Mouse (Mus musculus) ES-E14 (cell line): ENCODE data around the gene Clip2. TPM values are rescaled to one million over a fixed set of nuclear protein-coding genes. Genes with fewer than 3 reads are reported as not detected.
A peak's percentile ranks its signal among the peaks of the same experiment; 100 is the strongest.

Experiments used
- DNase-seq: peaks from one replicate; pipeline ENCODE4 v3.0.0-alpha.2; 2013; ENCODE audit warnings: low read depth, low spot score
- H3K27ac ChIP-seq: 2 replicates; pipeline ENCODE4 v1.5.1; 2012; ENCODE audit warnings: low read depth, mild to moderate bottlenecking, low read length, moderate library complexity, mixed read lengths; ENCODE audit not compliant: poor library complexity, insufficient read depth, severe bottlenecking
- H3K36me3 ChIP-seq: 2 replicates; pipeline ENCODE4 v1.6.1; 2012; ENCODE audit warnings: mild to moderate bottlenecking, low read length, moderate library complexity, mixed read lengths; ENCODE audit not compliant: control insufficient read depth, poor library complexity, insufficient read depth, severe bottlenecking
- H3K4me1 ChIP-seq, 2 experiments: fragments of 150-350 bp in 1 of 2; sonication (generic) in 1 of 2; 2 replicates each; pipeline ENCODE4 v1.6.1; 2012; ENCODE audit warnings: low read length in 2 of 2, mild to moderate bottlenecking in 1 of 2, mixed read lengths in 1 of 2; ENCODE audit not compliant: control insufficient read depth in 2 of 2, insufficient read depth in 2 of 2, poor library complexity in 1 of 2
- H3K4me3 ChIP-seq, 2 experiments: fragments of 150-350 bp in 1 of 2; sonication (generic) in 1 of 2; 2 replicates each; pipeline ENCODE4 v1.5.1; 2012; ENCODE audit warnings: low read length in 2 of 2, low read depth in 1 of 2, mild to moderate bottlenecking in 1 of 2, mixed read lengths in 1 of 2; ENCODE audit not compliant: insufficient read depth in 1 of 2, poor library complexity in 1 of 2, severe bottlenecking in 1 of 2
- H3K9ac ChIP-seq: 2 replicates; pipeline ENCODE4 v1.6.1; 2012; ENCODE audit warnings: low read depth, mild to moderate bottlenecking, low read length, mixed read lengths; ENCODE audit not compliant: poor library complexity, insufficient read depth, severe bottlenecking
- H3K9me3 ChIP-seq: fragments of 150-350 bp; sonication (generic); 2 replicates; pipeline ENCODE4 v1.6.1; 2012; ENCODE audit warnings: low read depth, mild to moderate bottlenecking, low read length; ENCODE audit not compliant: control insufficient read depth, insufficient read depth
- CHD2 ChIP-seq: IDR thresholded peaks from 2 replicates; pipeline ENCODE4 v1.6.1; 2014; ENCODE audit warnings: mild to moderate bottlenecking, low read depth, low read length, inconsistent platforms
- HCFC1 ChIP-seq: IDR thresholded peaks from 2 replicates; pipeline ENCODE4 v1.6.1; 2012; ENCODE audit warnings: low read length, inconsistent platforms, borderline replicate concordance; ENCODE audit not compliant: insufficient read depth
- MAFK ChIP-seq: IDR thresholded peaks from 2 replicates; pipeline ENCODE4 v1.6.1; 2014; ENCODE audit warnings: mild to moderate bottlenecking, low read depth, low read length, inconsistent platforms; ENCODE audit not compliant: insufficient read depth
- ZC3H11A ChIP-seq: IDR thresholded peaks from 2 replicates; pipeline ENCODE4 v1.6.1; 2012; ENCODE audit warnings: low read depth, mild to moderate bottlenecking, inconsistent platforms, low read length, borderline replicate concordance
- ZNF384 ChIP-seq: IDR thresholded peaks from 2 replicates; pipeline ENCODE4 v1.6.1; 2012; ENCODE audit warnings: low read depth, low read length, inconsistent platforms
- in situ Hi-C, 2 experiments: fragments of 600-800 bp; cut with MboI; formaldehyde crosslinking; loops; one replicate each; pipeline ENCODE4 v1.15.1; 2025; ENCODE audit warnings: low sequenced_read_pairs in 2 of 2, inconsistent platforms in 1 of 2; ENCODE audit not compliant: unreplicated experiment in 2 of 2
- total RNA-seq: library from RNA; depleted of rRNA; stranded (reverse); fragments of 300-350 nt; gene quantifications from 2 replicates; pipeline ENCODE4 v1.2.3, GENCODE M21; 2012

The Clip2 gene
- total RNA-seq, 1 experiment = 10.5 TPM

DNA sequence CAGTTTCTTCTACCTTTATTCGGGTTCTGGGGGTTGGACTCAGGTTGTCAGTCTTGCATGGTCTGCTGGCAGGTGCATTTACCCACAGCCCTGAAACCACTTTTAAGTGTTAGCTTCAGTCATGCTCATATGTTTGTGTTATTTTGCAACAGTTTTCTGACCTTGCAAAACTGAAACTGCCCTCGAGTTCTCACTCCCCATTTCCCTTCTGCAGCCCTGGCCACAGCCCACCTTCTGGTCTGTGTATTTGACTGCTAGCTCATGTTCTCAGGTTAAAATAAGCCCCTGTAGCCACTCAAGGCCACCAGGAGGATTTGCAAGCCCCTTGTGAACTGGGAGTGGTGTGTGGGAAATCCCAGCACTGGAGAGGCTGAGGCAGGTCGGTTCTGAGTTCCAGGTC is 37.7 kb upstream of the Clip2 start:
- H3K36me3 ChIP-seq = peaks cover 59% of the 10 kb centered on the region
- H3K9ac ChIP-seq = no peak overlapping the region
- in situ Hi-C loops = no loop called here
- H3K9me3 ChIP-seq = no peaks in the 10 kb centered on the region
- TF ChIP-seq CHD2 = no peak
- TF ChIP-seq MAFK = no peak
- TF ChIP-seq ZC3H11A = no peak
- no peak for TF ChIP-seq HCFC1
- no peak for TF ChIP-seq ZNF384
- peaks cover 0 to 5% of the 10 kb centered on the region in 2 experiments; a peak in 2 of 4 replicates for H3K4me1 ChIP-seq
- no peak overlapping the region for H3K27ac ChIP-seq
- H3K4me3 ChIP-seq = no peak overlapping the region
- no peak for DNase-seq

DNA sequence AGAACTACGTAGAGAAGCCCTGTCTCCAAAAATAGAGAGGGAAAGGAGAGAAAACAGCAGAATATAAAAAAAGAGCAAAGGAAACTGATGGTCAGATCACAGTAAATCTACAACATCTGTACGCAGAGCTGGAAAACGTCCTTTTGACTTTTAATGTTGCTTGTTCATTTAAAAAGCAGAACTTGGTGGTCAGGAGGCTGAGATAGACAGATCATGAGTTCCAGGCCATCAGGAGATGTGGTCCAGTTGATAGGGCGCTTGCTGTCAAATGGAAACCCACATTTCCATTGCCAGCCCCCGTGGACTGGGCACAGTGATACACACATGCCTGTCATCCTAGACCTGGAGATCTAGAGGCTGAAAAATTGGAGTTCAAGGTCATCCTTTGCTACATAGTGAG is 32.6 kb upstream of the Clip2 start:
- no peak for DNase-seq
- H3K9ac ChIP-seq = no peak overlapping the region
- no peaks in the 10 kb centered on the region for H3K9me3 ChIP-seq
- TF ChIP-seq ZC3H11A = no peak
- no peak for TF ChIP-seq MAFK
- no peak for TF ChIP-seq HCFC1
- no peak for TF ChIP-seq ZNF384
- no peak for TF ChIP-seq CHD2
- peaks cover 0 to 8% of the 10 kb centered on the region in 2 experiments; a peak in 2 of 4 replicates for H3K4me1 ChIP-seq
- peaks cover 15% of the 10 kb centered on the region for H3K36me3 ChIP-seq
- in situ Hi-C loops = no loop called here
- H3K4me3 ChIP-seq = no peak overlapping the region
- no peak overlapping the region for H3K27ac ChIP-seq

DNA sequence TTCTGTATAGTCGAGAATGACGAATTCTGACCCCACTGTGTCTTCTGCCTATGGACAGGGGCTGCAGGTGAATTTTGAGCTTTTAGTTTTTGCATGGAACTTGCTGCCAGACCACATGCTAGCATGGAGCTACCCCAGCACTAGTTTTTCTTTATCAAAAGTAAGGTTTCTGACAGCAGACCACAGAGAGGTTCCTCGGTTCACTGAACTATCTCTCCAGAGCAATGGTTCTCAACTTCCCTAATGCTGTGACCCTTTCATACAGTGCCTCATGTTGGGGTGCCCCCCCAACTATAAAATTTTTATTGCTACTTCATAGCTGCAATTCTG is 31.6 kb upstream of the Clip2 start:
- no peak for TF ChIP-seq MAFK
- TF ChIP-seq ZNF384 = no peak
- TF ChIP-seq CHD2 = no peak
- TF ChIP-seq HCFC1 = no peak
- no peak for TF ChIP-seq ZC3H11A
- H3K4me1 ChIP-seq = peaks cover 0 to 4% of the 10 kb centered on the region in 2 experiments; a peak in 1 of 4 replicates
- H3K36me3 ChIP-seq = peaks cover 11% of the 10 kb centered on the region
- in situ Hi-C loops = no loop called here
- no peaks in the 10 kb centered on the region for H3K9me3 ChIP-seq
- no peak overlapping the region for H3K27ac ChIP-seq
- peak overlapping the region; percentile 57; the same call in 1 of the 2 replicates for H3K9ac ChIP-seq
- no peak for DNase-seq
- H3K4me3 ChIP-seq = no peak overlapping the region; a peak in 1 of 4 replicates

DNA sequence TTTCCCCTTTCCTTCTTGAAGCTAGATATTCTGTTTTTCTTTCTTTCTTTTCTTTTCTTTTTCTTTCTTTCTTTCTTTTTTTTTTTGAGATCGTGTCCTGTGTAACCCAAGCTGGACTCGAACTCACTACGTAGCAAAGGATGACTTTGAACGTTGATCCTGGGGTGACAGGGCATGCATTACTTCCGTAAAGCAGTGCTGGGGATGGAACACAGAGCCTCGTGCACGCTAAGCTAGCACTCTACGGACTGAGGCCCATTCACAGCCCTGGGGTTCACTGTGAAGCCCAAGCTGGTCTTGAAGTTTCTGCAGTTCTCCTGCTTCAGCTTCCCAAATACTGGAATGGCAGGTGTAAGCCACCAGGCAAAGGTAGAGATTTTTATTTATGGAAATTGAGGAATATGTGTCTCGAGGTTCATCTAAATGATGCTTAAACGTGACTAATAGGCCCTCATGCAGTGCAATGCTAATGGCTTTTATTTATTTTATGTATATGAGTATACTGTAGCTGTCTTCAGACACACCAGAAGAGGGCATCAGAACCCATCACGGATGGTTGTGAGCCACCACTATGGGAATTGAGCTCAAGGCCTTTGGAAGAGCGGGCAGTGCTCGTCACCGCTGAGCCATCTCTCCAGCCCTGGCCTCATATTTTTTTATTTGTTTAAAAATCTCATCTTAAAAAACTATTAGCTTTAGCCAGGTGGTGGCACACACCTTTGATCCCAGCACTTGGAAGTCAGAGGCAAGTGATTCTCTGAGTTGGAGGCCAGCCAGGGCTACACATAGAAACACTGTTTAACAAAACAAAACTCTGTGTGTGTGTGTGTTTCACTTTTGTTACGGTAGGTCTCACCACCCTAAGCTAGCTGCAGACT is 31.0 kb upstream of the Clip2 start:
- TF ChIP-seq ZNF384 (no peak), MAFK (no peak), CHD2 (no peak), HCFC1 (no peak), ZC3H11A (no peak)
- Histone ChIP-seq H3K4me3 (peak overlapping the region; percentile 96 to 99), H3K4me1 (peaks cover 0 to 2% of the 10 kb centered on the region in 2 experiments; a peak in 1 of 4 replicates), H3K36me3 (peaks cover 7% of the 10 kb centered on the region), H3K9ac (peak overlapping the region; percentile 99), H3K9me3 (no peaks in the 10 kb centered on the region), H3K27ac (no peak overlapping the region)
- no peak for DNase-seq
- in situ Hi-C loops = no loop called here
